ENCODE assay signal across 9 mouse cellular contexts in the genomic region with DNA sequence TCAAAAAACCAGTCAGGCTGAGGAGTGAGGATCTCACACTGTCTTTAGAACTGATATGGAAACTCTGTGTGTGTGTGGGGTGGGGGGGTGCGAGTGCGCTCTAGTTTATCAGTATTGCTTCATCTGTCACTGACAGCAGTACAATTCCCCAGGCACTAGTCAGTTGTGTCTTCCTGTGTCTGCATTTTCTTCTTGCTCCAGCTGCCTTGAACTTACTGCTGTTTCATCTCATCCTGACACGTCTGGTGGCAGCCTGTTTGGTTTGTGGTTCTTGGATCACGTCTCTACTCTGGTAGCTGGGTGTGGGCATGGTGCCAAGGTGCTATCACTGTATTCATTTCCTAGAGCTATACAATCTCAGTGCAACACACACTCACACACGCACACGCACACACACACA.
DNase-seq lines count a peak whose midpoint lies in the region; ATAC-seq and TF ChIP-seq lines count a peak whose summit lies in the region.
"Had no signal": no experiment of that assay in that cellular context is flagged by ENCODE, and none has a peak within 500 bp of the region (broad histone marks: within the 10 kb centered on the region; RNA-seq: fewer than 3 reads in every experiment).

No protein-coding gene starts in this region.

- intact Hi-C loops in heart, postnatal 36 days (cut with DNase I) = no loop called here

- 74% methylated on average over 6 of the region's 6 CpGs for WGBS in forebrain, embryonic 13.5 days
- 83% methylated on average over 6 of the region's 6 CpGs for WGBS in forebrain, embryonic 12.5 days
- 34% methylated on average over 6 of the region's 6 CpGs for whole genome bisulfite sequencing in lung, adult 2 months

- H3K27ac ChIP-seq in forebrain, embryonic 13.5 days = no peak overlapping the region
- H3K27ac ChIP-seq in forebrain, embryonic 12.5 days = no peak overlapping the region
- H3K27ac ChIP-seq: neural tube, embryonic 13.5 days had no signal

- peak; percentile 42 for DNase-seq in 3134 (ENCODE audit: extremely low read depth, insufficient read length, low spot score)
- DNase-seq in cerebellum, adult 9-10 months = peak; percentile 32
- DNase-seq in heart, postnatal 36 days = peak; percentile 25 to 32
- DNase-seq in lung, adult 2 months = peak; percentile 11
- no peak for DNase-seq in B cell, adult 2 months

- no peak overlapping the region for H3K9ac ChIP-seq in forebrain, embryonic 13.5 days
- no peak overlapping the region for H3K9ac ChIP-seq in forebrain, embryonic 12.5 days
- H3K9ac ChIP-seq: neural tube, embryonic 13.5 days had no signal

- H3K36me3 ChIP-seq in forebrain, embryonic 13.5 days (ENCODE audit: poor library complexity, severe bottlenecking) = no peaks in the 10 kb centered on the region
- no peaks in the 10 kb centered on the region for H3K36me3 ChIP-seq in forebrain, embryonic 12.5 days (replicated peaks)
- H3K36me3 ChIP-seq: neural tube, embryonic 13.5 days had no signal

- peaks cover 17% of the 10 kb centered on the region for H3K4me1 ChIP-seq in forebrain, embryonic 13.5 days
- H3K4me1 ChIP-seq in forebrain, embryonic 12.5 days = peaks cover 17% of the 10 kb centered on the region
- H3K4me1 ChIP-seq in lung, adult 2 months (ENCODE audit: control insufficient read depth, insufficient read depth, low read length) = peaks cover 26% of the 10 kb centered on the region

- no peaks in the 10 kb centered on the region for H3K9me3 ChIP-seq in forebrain, embryonic 13.5 days (replicated peaks)
- no peaks in the 10 kb centered on the region for H3K9me3 ChIP-seq in forebrain, embryonic 12.5 days
- H3K9me3 ChIP-seq: neural tube, embryonic 13.5 days had no signal

- no peak for TF ChIP-seq POLR2A in lung, adult 2 months (IDR thresholded peaks at IDR 0.05; ENCODE audit: borderline replicate concordance, extremely low read depth, low read depth, low read length)

- H3K27me3 ChIP-seq in forebrain, embryonic 13.5 days = no peaks in the 10 kb centered on the region
- no peaks in the 10 kb centered on the region for H3K27me3 ChIP-seq in forebrain, embryonic 12.5 days
- H3K27me3 ChIP-seq: neural tube, embryonic 13.5 days had no signal

- ATAC-seq in forebrain, embryonic 13.5 days = peak; percentile 56; the same call in 1 of the 2 replicates
- no peak for ATAC-seq in forebrain, embryonic 12.5 days (ENCODE audit: low FRiP score)
- ATAC-seq in CD4-positive, CD25-positive, alpha-beta regulatory T cell, adult 4 months = no peak

- no peak overlapping the region for H3K4me2 ChIP-seq in forebrain, embryonic 13.5 days
- H3K4me2 ChIP-seq in forebrain, embryonic 12.5 days = no peak overlapping the region
- H3K4me2 ChIP-seq: neural tube, embryonic 13.5 days had no signal

- no peak overlapping the region for H3K4me3 ChIP-seq in forebrain, embryonic 13.5 days
- H3K4me3 ChIP-seq in forebrain, embryonic 12.5 days (replicated peaks) = no peak overlapping the region
- no peak overlapping the region for H3K4me3 ChIP-seq in lung, adult 2 months (replicated peaks; ENCODE audit: extremely low read depth, low read depth, low read length)
- H3K4me3 ChIP-seq: neural tube, embryonic 13.5 days had no signal

- no peak for TF ChIP-seq CTCF in lung, adult 2 months (IDR thresholded peaks at IDR 0.05; ENCODE audit: insufficient read depth, low read length)

Comparison
In these comparisons a context has a peak if more than half of its experiments do, and no peak if none do; other contexts are left out.
1. DNase-seq: peak in 3134 (single experiment), cerebellum, adult 9-10 months (single experiment), heart, postnatal 36 days (2 of 2) and lung, adult 2 months (single experiment); none in B cell, adult 2 months (0 of 2).